Mouse (Mus musculus) inflammation-experienced regulatory T-cells, adult 6 months (primary cell): ENCODE measurements at regions not wholly inside any gene's neighbourhood (a gene's known extent, or its start where the extent isn't known, plus 50 kb on each side); places are given as distances from the start of the nearest gene placed in this dataset.

Experiments used
- ATAC-seq: one replicate; pipeline ENCODE4 v1.8.0; 2017

DNA sequence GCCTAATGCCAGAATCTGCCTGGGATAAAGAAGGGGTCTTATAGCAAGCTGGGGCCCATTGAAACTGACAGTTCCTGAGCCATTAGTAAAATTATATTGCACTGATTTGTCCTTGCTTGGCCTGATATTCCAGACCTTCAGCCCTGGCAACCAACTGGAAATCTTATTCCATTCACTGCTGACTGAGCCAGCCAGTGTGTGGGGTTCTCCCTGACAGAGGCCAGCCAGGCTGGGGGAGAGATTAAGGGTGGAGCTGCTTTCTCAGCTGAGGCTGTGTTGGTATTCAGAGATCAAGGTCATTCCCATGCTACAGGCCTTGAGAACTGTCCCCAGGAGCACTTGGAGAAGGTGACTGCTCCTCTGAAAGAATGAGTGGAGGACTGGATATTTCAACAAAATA is 226.9 kb downstream of the Ar start:
- ATAC-seq: no peak

DNA sequence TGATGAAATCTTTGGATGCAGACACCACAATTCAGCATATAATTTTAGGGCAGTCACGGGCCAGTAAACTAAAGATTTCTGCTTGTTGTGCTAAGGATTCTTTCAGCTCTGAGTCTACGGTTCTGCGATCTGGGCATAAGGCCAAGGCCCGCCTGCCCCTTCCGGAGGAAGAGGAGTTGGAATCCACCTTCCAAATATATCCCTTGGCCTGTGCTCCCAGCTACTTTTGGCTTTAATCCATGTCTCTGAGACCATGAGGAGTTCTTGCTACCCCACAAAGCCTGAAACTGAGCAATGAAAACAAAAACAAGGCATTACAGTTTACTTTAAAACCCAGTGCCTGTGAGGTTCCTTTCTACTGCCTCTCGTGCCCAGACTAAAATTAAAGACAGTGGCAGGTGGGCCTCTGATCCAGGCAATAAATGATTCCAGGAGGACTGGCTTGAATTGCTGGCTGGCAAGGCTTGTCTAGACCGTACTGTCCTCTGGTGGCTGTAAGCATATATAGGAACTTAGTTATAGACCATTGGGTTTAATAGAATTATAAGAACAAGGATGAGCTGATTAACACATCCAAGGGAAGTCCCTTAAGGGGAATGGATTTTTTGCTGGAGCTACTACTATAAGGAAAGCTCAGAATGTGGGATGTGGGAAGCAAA is 231.8 kb downstream of the Ar start:
- no peak for ATAC-seq

DNA sequence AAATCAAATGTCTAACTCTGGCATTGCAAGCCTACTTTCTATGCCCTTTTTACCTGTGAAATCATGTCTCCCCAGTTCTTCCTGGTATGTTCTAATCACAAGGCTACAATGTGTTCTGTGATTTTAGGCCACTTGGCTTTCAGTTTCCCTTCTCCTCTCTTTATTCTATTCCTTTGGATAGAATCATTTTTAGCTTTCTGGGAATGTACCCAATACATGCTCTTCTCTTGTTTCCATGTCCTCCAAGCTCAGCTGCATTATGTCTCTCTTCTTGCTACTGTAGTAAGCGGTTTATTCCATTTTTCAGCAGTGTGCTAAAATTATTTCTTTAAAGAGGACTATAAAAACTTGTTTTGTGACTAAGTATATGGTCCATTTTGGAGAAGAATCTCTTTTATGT is 235.4 kb downstream of the Ar start:
- no peak for ATAC-seq

DNA sequence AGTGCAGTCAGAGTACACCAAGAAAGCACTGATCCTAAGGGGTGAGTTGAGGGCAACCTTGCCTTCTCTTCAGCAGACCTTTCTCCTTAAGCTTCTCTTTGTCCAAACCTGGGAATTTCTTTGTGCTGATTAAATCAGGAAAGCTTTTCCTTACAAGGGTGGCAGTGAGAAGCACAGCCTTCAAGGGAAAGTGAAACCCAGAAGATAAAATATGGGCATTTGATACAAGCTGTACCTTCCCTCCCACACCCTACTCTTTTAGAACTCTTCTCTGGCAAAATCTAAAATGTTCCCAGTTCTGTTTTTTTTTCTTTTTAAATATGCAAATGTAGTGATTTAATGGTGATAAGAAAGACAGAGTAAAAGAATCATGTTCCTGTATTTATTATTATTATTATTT is 243.8 kb downstream of the Ar start:
- no peak for ATAC-seq

DNA sequence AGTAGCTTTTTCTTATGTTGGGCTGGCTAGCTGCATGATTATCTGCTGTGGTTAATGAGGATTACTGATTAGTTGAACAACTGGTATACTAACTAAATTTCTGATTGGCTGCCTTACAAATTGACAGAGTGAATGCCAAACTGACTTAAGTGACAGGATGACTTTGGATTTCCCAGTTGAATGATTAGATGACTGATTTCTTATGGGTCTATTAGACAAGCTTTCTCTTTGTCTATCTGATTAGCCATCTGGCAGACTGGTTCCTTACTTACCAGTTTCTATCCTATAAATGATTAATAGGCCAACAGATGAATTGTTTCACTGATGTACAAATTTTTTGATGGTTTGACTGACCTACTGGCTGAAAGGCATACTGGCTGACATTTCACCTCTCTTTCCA is 260.5 kb downstream of the Ar start:
- ATAC-seq: no peak

DNA sequence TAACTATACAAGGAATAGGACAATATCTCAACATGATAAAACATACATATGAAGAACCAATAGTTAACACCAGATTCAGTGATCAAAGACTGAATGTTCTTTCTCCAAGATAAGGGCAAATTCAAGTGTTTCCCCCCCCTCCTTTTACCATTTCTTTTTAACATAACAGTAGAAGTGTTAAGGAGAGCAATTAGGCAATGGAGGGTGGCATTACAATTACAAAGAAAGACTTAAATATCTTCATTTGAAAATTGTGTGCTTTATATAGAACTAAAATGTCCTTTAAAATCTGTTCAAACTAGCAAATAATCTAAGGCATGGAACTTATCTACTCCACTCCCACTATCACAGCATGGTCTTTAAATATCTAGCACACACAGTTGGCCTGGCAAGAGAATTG is 270.9 kb downstream of the Ar start:
- no peak for ATAC-seq

DNA sequence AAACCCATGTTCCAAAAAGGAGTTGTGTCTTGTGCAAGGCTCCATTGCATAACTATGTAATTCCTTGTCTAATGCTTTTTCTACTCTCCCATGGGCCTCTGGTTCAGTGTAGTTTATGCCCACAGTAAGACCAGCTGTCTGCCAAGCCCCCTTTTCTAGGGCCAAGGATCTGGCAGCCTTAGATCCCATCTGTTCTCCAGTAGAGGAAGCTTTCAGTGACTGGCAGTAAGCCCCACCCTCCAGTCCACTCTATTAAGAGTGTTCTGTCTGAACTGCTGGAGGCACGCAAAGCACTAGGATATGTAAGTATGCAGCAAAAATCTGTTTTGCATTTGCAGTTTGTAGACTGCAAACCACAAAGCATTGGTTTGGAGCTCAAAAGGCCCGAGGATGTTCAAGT is 303.5 kb downstream of the Ar start:
- no peak for ATAC-seq

DNA sequence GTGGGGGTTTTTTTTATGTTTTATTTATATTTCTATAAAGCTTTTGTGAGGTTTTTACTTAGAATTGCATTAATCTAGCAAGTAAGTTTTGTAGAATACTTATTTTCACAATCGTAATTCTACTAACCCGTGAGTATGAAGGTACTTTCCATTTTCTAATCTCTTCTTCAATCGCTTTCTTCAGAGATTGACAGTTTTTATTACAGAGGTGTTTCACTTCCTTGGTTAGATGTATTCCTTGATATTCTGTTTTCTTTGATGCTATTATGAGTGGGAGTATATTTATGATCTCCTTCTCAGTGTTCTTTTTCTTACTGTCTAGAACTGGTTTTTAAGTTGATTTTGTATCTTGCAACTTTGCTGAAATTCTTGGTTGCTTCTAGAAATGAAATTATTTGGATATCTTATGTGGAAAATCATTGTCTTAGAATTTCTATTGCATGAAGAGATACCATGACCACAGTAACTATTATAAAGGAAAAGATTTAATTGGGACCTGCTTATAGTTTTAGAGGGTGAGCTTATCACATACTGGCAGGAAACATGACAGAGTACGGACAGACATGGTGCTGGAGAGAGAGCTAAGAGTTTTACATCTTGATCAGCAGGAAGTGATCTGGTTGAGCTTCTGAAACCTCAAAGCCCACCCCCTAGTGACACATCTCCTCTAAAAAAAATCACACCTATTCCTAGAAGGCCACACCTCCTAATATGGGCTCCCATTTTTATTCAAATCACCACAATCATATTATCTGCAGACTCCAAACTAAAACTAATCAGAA is 328.1 kb downstream of the Ar start:
- ATAC-seq: peak; percentile 90
